Mouse (Mus musculus): ENCODE results near the gene Hs6st1. TPM values are rescaled to one million over a fixed set of nuclear protein-coding genes. Genes with fewer than 3 reads are reported as not detected.

The Hs6st1 gene
- polyA plus RNA-seq, 1 experiment from 2014 or later, result 9.4 TPM

DNA sequence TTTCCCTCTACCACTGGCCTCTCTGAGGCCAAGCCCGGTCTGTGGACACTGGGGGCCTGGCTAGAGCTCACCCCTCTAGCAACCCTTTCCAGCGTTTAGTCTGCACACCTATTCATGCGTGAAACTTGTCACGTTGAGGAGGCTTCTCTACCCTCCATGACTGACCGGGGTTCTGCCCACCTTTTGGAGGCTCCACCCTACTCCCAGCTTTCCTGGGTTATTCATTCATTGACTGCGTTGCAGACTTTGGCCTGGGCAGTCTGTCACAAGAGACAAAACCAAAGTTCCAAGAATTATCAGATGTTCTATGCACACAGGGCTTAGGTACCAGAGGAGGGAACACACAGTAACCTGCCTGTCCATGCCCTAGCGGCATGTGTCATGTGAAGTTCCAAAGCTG, 6.8 kb downstream of the Hs6st1 start:
- WGBS, result 77% methylated on average over 7 of the region's 7 CpGs
- Histone ChIP-seq H3K4me1 (ENCODE audit: control insufficient read depth, insufficient read depth, low read length) (peaks cover 74% of the 10 kb centered on the region), H3K4me3 (ENCODE audit: low read depth, low read length) (no peak overlapping the region), H3K36me3 (ENCODE audit: control insufficient read depth, insufficient read depth, low read length) (no peaks in the 10 kb centered on the region), H3K27me3 (ENCODE audit: control insufficient read depth, insufficient read depth, low read depth, low read length) (no peaks in the 10 kb centered on the region), H3K9ac (ENCODE audit: low read depth, low read length) (no peak overlapping the region), H3K9me3 (replicated peaks; ENCODE audit: control insufficient read depth, low read length, poor library complexity, severe bottlenecking) (no peaks in the 10 kb centered on the region), H3K4me2 (ENCODE audit: low read length) (no peak overlapping the region), H3K27ac (ENCODE audit: low read length) (no peak overlapping the region)
- ATAC-seq, result no peak

DNA sequence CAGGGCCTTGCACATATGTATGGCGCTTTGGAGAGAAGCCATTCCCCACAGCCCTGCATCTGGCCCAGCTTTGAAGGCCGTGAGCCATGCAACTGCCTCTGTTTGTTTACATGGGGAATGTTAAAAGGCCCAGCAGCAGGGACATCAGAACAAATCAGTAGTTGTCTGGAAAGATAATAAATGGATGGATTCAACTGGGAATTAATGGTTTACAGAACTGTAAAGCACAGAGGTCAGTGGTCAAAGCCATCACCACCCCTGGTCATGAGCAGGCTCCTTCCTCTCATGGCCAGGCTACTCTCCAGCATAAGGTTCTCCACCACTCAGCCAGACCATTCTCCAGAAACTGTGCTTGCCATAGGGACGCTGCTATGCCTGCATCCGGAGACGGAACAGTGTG, 7.5 kb downstream of the Hs6st1 start:
- Histone ChIP-seq H3K36me3 (ENCODE audit: control insufficient read depth, insufficient read depth, low read length) (no peaks in the 10 kb centered on the region), H3K4me1 (ENCODE audit: control insufficient read depth, insufficient read depth, low read length) (peaks cover 67% of the 10 kb centered on the region), H3K27ac (ENCODE audit: low read length) (no peak overlapping the region), H3K4me3 (ENCODE audit: low read depth, low read length) (no peak overlapping the region), H3K9ac (ENCODE audit: low read depth, low read length) (no peak overlapping the region), H3K27me3 (ENCODE audit: control insufficient read depth, insufficient read depth, low read depth, low read length) (no peaks in the 10 kb centered on the region), H3K9me3 (replicated peaks; ENCODE audit: control insufficient read depth, low read length, poor library complexity, severe bottlenecking) (no peaks in the 10 kb centered on the region), H3K4me2 (ENCODE audit: low read length) (no peak overlapping the region)
- no peak for ATAC-seq
- WGBS, result 83% methylated on average over 5 of the region's 5 CpGs

DNA sequence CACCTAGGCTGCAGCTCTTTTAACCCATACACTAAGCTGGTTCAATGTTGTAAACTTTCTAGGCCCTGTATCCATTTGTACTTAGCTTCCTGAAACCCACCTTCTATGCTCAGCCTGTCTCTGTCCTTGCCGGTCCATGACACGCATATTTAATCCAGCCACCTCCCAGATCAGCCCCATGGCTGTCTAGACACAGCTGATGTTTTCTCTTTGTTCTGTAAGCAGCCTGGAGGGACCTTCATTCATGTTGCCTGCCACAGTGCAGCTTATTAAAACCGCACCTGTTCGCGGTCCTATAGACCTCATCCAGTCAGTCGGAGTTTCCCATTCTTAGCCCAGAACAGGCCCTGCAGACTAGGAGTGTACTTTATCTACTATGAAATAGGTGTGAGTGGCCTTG, 8.9 kb downstream of the Hs6st1 start:
- Histone ChIP-seq H3K27ac (ENCODE audit: low read length) (no peak overlapping the region), H3K4me3 (ENCODE audit: low read depth, low read length) (no peak overlapping the region)
- no peak for ATAC-seq

DNA sequence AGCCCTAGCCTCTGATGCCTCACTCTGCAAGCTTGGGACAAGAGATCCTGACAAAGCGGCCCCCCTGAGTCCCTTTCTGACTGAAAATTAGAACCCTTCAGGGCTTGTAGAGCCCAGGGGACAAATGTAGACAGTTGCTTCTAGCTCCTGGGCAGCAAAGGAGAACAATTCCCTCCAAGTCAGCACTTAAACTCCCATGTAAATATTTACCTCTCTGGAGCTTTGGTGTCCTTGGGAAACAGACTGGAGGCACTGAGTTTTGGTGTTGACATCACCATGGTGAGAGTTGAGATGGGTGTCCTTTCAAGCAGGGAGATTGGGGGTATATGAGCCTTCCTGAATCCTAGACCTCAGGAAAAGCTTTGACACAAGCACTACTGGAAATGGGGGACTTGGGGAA, 10.1 kb downstream of the Hs6st1 start:
- ATAC-seq, result no peak
- Histone ChIP-seq H3K27me3 (ENCODE audit: control insufficient read depth, insufficient read depth, low read depth, low read length) (no peaks in the 10 kb centered on the region), H3K36me3 (ENCODE audit: control insufficient read depth, insufficient read depth, low read length) (no peaks in the 10 kb centered on the region), H3K27ac (ENCODE audit: low read length) (no peak overlapping the region), H3K4me1 (ENCODE audit: control insufficient read depth, insufficient read depth, low read length) (peaks cover 41% of the 10 kb centered on the region), H3K4me3 (ENCODE audit: low read depth, low read length) (no peak overlapping the region), H3K9me3 (replicated peaks; ENCODE audit: control insufficient read depth, low read length, poor library complexity, severe bottlenecking) (no peaks in the 10 kb centered on the region), H3K4me2 (ENCODE audit: low read length) (no peak overlapping the region), H3K9ac (ENCODE audit: low read depth, low read length) (no peak overlapping the region)
- WGBS, result 95% methylated on average over 1 of the region's 1 CpGs

More for the DNA sequence above, 8.9 kb downstream of the Hs6st1 start:
- Histone ChIP-seq H3K4me1 (ENCODE audit: control insufficient read depth, insufficient read depth, low read length) (peaks cover 53% of the 10 kb centered on the region), H3K27me3 (ENCODE audit: control insufficient read depth, insufficient read depth, low read depth, low read length) (no peaks in the 10 kb centered on the region), H3K9ac (ENCODE audit: low read depth, low read length) (no peak overlapping the region), H3K4me2 (ENCODE audit: low read length) (peak overlapping the region; percentile 8), H3K36me3 (ENCODE audit: control insufficient read depth, insufficient read depth, low read length) (no peaks in the 10 kb centered on the region), H3K9me3 (replicated peaks; ENCODE audit: control insufficient read depth, low read length, poor library complexity, severe bottlenecking) (no peaks in the 10 kb centered on the region)
- WGBS, result 20% methylated on average over 6 of the region's 6 CpGs

DNA sequence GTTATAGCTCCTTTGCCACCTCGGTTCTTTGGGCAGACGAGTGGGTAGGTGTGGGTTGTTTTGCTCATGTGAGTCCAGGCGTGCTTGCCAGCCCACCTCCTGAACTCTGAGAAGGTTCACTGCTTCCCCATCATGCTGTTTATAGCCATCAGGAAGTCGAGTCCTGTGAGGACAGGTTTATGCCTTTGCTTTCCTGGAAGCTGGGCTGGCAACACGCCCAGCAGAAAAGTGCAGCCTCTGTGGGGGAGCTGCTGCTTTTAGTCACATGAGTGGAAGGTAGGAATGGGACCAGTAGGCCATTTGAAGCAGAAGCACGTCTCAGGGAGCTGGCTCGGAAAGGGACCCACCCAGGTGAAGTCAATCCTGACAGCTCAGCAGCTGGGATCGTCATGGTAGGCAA, 11.5 kb downstream of the Hs6st1 start:
- Histone ChIP-seq H3K4me1 (ENCODE audit: control insufficient read depth, insufficient read depth, low read length) (peaks cover 30% of the 10 kb centered on the region), H3K9me3 (replicated peaks; ENCODE audit: control insufficient read depth, low read length, poor library complexity, severe bottlenecking) (no peaks in the 10 kb centered on the region), H3K27me3 (ENCODE audit: control insufficient read depth, insufficient read depth, low read depth, low read length) (no peaks in the 10 kb centered on the region), H3K27ac (ENCODE audit: low read length) (no peak overlapping the region), H3K9ac (ENCODE audit: low read depth, low read length) (no peak overlapping the region), H3K4me2 (ENCODE audit: low read length) (no peak overlapping the region), H3K36me3 (ENCODE audit: control insufficient read depth, insufficient read depth, low read length) (no peaks in the 10 kb centered on the region; the same call in 1 of the 2 replicates), H3K4me3 (ENCODE audit: low read depth, low read length) (no peak overlapping the region)
- ATAC-seq, result no peak
- 78% methylated on average over 8 of the region's 8 CpGs for WGBS

DNA sequence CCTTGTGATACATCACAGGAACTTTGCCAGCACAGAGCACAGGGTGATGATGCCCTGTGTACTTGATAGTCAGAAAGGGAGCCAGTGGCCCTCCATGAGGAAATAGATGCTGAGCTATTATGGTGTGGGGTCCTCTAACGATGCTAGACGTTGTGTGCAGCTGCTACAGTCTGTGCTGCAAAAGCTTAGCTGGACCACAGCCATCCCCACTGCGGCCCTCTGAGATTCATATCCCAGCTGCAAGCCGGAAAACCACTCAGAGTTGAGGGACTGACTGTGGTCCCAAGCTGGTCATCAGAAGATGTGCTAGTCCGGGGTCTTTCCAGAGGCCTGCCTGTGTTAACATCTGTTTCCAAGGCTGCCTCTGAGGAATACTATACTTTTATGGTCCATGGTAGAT, 12.8 kb downstream of the Hs6st1 start:
- Histone ChIP-seq H3K4me3 (ENCODE audit: low read depth, low read length) (no peak overlapping the region), H3K4me2 (ENCODE audit: low read length) (no peak overlapping the region), H3K36me3 (ENCODE audit: control insufficient read depth, insufficient read depth, low read length) (peaks cover 6% of the 10 kb centered on the region), H3K9me3 (replicated peaks; ENCODE audit: control insufficient read depth, low read length, poor library complexity, severe bottlenecking) (no peaks in the 10 kb centered on the region), H3K27ac (ENCODE audit: low read length) (no peak overlapping the region), H3K4me1 (ENCODE audit: control insufficient read depth, insufficient read depth, low read length) (peaks cover 19% of the 10 kb centered on the region), H3K9ac (ENCODE audit: low read depth, low read length) (no peak overlapping the region), H3K27me3 (ENCODE audit: control insufficient read depth, insufficient read depth, low read depth, low read length) (no peaks in the 10 kb centered on the region)
- ATAC-seq, result no peak
- 71% methylated on average over 5 of the region's 5 CpGs for WGBS

DNA sequence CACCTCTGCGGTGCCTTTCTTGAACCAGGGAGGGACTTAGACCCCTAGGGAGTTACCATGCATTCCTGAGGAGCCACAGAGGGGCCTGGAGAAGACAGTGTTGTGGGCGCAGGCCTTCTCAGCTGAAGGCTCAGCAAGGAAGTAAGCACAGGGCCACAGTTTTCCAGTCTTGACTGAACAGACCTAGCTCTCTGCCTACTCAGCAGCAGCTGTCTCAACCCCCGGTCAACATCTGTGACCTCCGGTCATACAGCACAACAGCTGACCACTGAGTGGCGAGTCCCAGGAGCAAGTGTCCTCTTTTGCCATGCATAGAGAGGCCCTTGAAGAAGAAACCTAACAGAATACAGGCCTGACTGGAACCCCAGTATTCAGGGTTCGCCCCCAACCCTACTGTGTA, 14.0 kb downstream of the Hs6st1 start:
- no peaks in the 10 kb centered on the region for H3K27me3 ChIP-seq (ENCODE audit: control insufficient read depth, insufficient read depth, low read depth, low read length)
- H3K36me3 ChIP-seq (ENCODE audit: control insufficient read depth, insufficient read depth, low read length), result peaks cover 6% of the 10 kb centered on the region
- H3K9ac ChIP-seq (ENCODE audit: low read depth, low read length), result no peak overlapping the region
- H3K4me1 ChIP-seq (ENCODE audit: control insufficient read depth, insufficient read depth, low read length), result peaks cover 8% of the 10 kb centered on the region
- H3K27ac ChIP-seq (ENCODE audit: low read length), result no peak overlapping the region
- ATAC-seq, result no peak
- H3K4me2 ChIP-seq (ENCODE audit: low read length), result no peak overlapping the region
- H3K4me3 ChIP-seq (ENCODE audit: low read depth, low read length), result no peak overlapping the region
- 94% methylated on average over 6 of the region's 6 CpGs for WGBS
- H3K9me3 ChIP-seq (replicated peaks; ENCODE audit: control insufficient read depth, low read length, poor library complexity, severe bottlenecking), result no peaks in the 10 kb centered on the region

DNA sequence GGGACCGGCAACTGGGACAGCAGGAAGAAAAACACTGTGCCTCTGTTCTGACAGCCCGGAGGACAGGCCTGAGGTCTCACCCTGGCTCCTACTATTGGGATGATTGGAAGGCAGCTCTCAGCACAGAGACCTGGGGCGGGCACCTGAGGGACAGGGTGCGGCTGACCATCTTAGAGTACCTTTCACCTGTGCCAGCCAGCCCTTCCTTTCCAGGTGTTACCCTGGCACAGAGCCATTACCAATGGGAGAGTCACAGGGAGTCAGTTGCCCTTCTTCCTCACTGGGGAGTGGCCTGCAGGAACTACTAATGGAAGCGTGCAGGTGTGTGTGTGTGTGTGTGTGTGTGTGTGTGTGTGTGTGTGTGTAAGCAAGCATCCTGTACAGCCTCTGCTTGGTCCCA, 15.4 kb downstream of the Hs6st1 start:
- H3K9me3 ChIP-seq (replicated peaks; ENCODE audit: control insufficient read depth, low read length, poor library complexity, severe bottlenecking), result no peaks in the 10 kb centered on the region
- ATAC-seq, result no peak
- no peak overlapping the region for H3K4me2 ChIP-seq (ENCODE audit: low read length)
- peaks cover 7% of the 10 kb centered on the region for H3K4me1 ChIP-seq (ENCODE audit: control insufficient read depth, insufficient read depth, low read length)
- peaks cover 6% of the 10 kb centered on the region for H3K36me3 ChIP-seq (ENCODE audit: control insufficient read depth, insufficient read depth, low read length)
- no peak overlapping the region for H3K9ac ChIP-seq (ENCODE audit: low read depth, low read length)
- H3K27me3 ChIP-seq (ENCODE audit: control insufficient read depth, insufficient read depth, low read depth, low read length), result no peaks in the 10 kb centered on the region
- no peak overlapping the region for H3K27ac ChIP-seq (ENCODE audit: low read length)
- WGBS, result 92% methylated on average over 5 of the region's 5 CpGs
- no peak overlapping the region for H3K4me3 ChIP-seq (ENCODE audit: low read depth, low read length)

DNA sequence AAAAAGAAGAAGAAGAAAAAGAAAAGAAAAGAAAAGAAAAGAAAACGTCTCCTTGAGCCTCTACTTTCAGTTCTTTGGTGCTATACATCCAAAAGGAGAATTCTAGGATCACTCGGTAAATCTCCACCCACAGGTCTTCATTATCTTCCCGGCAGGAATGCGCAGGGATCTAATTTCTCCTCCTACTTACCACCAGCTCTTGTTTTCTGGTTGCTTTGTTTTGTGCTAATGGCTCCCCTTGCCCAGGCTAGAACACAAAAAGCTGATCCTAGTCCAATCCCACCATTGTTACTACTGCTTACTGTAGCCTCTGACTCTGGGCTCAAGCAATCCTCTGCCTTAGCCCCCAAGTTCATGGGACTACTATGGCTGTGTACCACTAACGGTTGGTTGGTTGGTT, 16.9 kb downstream of the Hs6st1 start:
- H3K9me3 ChIP-seq (replicated peaks; ENCODE audit: control insufficient read depth, low read length, poor library complexity, severe bottlenecking), result no peaks in the 10 kb centered on the region
- H3K4me2 ChIP-seq (ENCODE audit: low read length), result no peak overlapping the region
- H3K36me3 ChIP-seq (ENCODE audit: control insufficient read depth, insufficient read depth, low read length), result peaks cover 6% of the 10 kb centered on the region
- H3K27ac ChIP-seq (ENCODE audit: low read length), result no peak overlapping the region
- H3K4me1 ChIP-seq (ENCODE audit: control insufficient read depth, insufficient read depth, low read length), result peaks cover 18% of the 10 kb centered on the region
- ATAC-seq, result no peak
- no peak overlapping the region for H3K9ac ChIP-seq (ENCODE audit: low read depth, low read length)
- H3K27me3 ChIP-seq (ENCODE audit: control insufficient read depth, insufficient read depth, low read depth, low read length), result no peaks in the 10 kb centered on the region
- H3K4me3 ChIP-seq (ENCODE audit: low read depth, low read length), result no peak overlapping the region
- 90% methylated on average over 5 of the region's 5 CpGs for WGBS

DNA sequence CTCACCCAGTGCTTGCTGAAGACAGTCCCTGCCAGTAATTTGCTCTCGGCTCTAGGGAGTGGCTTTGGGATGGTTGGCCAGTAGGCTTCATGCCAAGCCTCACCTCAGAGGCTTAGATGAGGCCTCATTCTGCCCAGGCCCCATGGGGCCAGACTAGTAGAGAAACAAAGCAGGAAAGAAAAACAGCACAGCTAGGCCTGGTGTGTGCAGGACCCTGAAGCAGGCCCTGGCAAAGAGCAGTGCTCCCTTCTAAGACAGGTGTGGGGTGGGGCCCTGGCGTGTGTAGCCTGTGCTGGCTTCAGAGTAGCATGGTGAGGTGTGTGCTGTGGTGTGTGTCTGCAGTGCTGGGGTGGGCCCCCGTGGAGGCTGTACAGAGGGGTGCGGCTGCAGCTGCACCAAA, 20.2 kb downstream of the Hs6st1 start:
- Histone ChIP-seq H3K27me3 (ENCODE audit: control insufficient read depth, insufficient read depth, low read depth, low read length) (no peaks in the 10 kb centered on the region), H3K9ac (ENCODE audit: low read depth, low read length) (peak overlapping the region; percentile 18; the same call in 1 of the 2 replicates), H3K27ac (ENCODE audit: low read length) (no peak overlapping the region), H3K4me1 (ENCODE audit: control insufficient read depth, insufficient read depth, low read length) (peaks cover 26% of the 10 kb centered on the region), H3K4me2 (ENCODE audit: low read length) (no peak overlapping the region), H3K9me3 (replicated peaks; ENCODE audit: control insufficient read depth, low read length, poor library complexity, severe bottlenecking) (no peaks in the 10 kb centered on the region), H3K36me3 (ENCODE audit: control insufficient read depth, insufficient read depth, low read length) (peaks cover 6% of the 10 kb centered on the region), H3K4me3 (ENCODE audit: low read depth, low read length) (no peak overlapping the region)
- peak; percentile 46; the same call in 1 of the 2 replicates for ATAC-seq
- 56% methylated on average over 4 of the region's 4 CpGs for WGBS
